ENCODE assay signal across 9 mouse cellular contexts in genomic region chr11:4636782-4637342, GRCm38 (mm10). TPM values are rescaled to one million over a fixed set of nuclear protein-coding genes. Genes with fewer than 3 reads are reported as not detected.
A peak's percentile ranks its signal among the peaks of the same experiment; 100 is the strongest.
DNase-seq lines count a peak whose midpoint lies in the region; ATAC-seq lines count a peak whose summit lies in the region.
"Had no signal": no experiment of that assay in that cellular context is flagged by ENCODE, and none has a peak within 500 bp of the region (broad histone marks: within the 10 kb centered on the region; RNA-seq: fewer than 3 reads in every experiment).

No protein-coding gene starts in this region.

- peak overlapping the region; percentile 83 for H3K4me2 ChIP-seq in forebrain, embryonic 13.5 days
- peak overlapping the region; percentile 92 for H3K4me2 ChIP-seq in liver, embryonic 12.5 days

- peak overlapping the region; percentile 88 for H3K4me3 ChIP-seq in forebrain, embryonic 13.5 days
- H3K4me3 ChIP-seq in liver, embryonic 12.5 days = peak overlapping the region; percentile 86

- no peak overlapping the region for H3K9ac ChIP-seq in forebrain, embryonic 13.5 days
- 0 out of 2 replicates have a peak overlapping the region, but pooled peaks have one; percentile 14 for H3K9ac ChIP-seq in liver, embryonic 12.5 days

- intact Hi-C loops in gastrocnemius, postnatal 36 days (cut with DNase I) = loop anchor here (5.0 kb wide), 1 partner anchor 35 kb away; no protein-coding TSS in a partner anchor

- peak; percentile 15 for DNase-seq in gastrocnemius, adult 18-20 months (ENCODE audit: low spot score)
- DNase-seq in gastrocnemius, postnatal 36 days = no peak
- DNase-seq in 3T3-L1 (ENCODE audit: low read depth, low spot score) = peak; percentile 55
- no peak for DNase-seq in adrenal gland, adult 8-10 months
- DNase-seq in layer of hippocampus, postnatal 14 days (ENCODE audit: low spot score in 2 of 2) = no peak
- no peak for DNase-seq in thymus, postnatal 10 days (ENCODE audit: low spot score in 2 of 2)

- H3K27me3 ChIP-seq in forebrain, embryonic 13.5 days = no peaks in the 10 kb centered on the region
- peaks cover 5% of the 10 kb centered on the region; the same call in 1 of the 2 replicates for H3K27me3 ChIP-seq in liver, embryonic 12.5 days (replicated peaks)

- 0 out of 2 replicates have a peak, but pooled peaks cover under 1% of the 10 kb centered on the region for H3K36me3 ChIP-seq in forebrain, embryonic 13.5 days (ENCODE audit: poor library complexity, severe bottlenecking)
- H3K36me3 ChIP-seq in liver, embryonic 12.5 days = peaks cover 19% of the 10 kb centered on the region

- peaks cover 14% of the 10 kb centered on the region for H3K4me1 ChIP-seq in forebrain, embryonic 13.5 days
- H3K4me1 ChIP-seq in liver, embryonic 12.5 days = peaks cover 55% of the 10 kb centered on the region

- no peaks in the 10 kb centered on the region for H3K9me3 ChIP-seq in forebrain, embryonic 13.5 days (replicated peaks)
- H3K9me3 ChIP-seq in liver, embryonic 12.5 days (replicated peaks) = no peaks in the 10 kb centered on the region

- WGBS in forebrain, embryonic 13.5 days = 61% methylated on average over 5 of the region's 5 CpGs
- 45% methylated on average over 5 of the region's 5 CpGs for WGBS in liver, embryonic 12.5 days (ENCODE audit: insufficient replicate concordance)

- no peak overlapping the region for H3K27ac ChIP-seq in forebrain, embryonic 13.5 days
- H3K27ac ChIP-seq in liver, embryonic 12.5 days = peak overlapping the region; percentile 76

- peak; percentile 25; the same call in 1 of the 2 replicates for ATAC-seq in forebrain, embryonic 13.5 days
- peak; percentile 27 for ATAC-seq in liver, embryonic 12.5 days

RNA-seq across cellular contexts. Expression of gene Ascc2, which starts 0.7 kb away (rescaled TPM):
- 10 to 100 TPM; 15.7 to 16.5 TPM for total RNA-seq in gastrocnemius, adult 18-20 months (2021)
- total RNA-seq in gastrocnemius, postnatal 36 days (2021) = 10 to 100 TPM; 13.3 to 16.1 TPM
- 25.2 and 27.3 TPM in 2 replicates for polyA plus RNA-seq in forebrain, embryonic 13.5 days (2015; fragmentation: Nextera tagmentation; extraction: Ambion mirVana)
- polyA plus RNA-seq in liver, embryonic 12.5 days (2016; fragmentation: Nextera tagmentation; extraction: Ambion mirVana) = 26.7 and 27.8 TPM in 2 replicates
- 10 to 100 TPM; 51.6 to 58.6 (median 54.9) TPM for total RNA-seq in adrenal gland, adult 8-10 months (2022)
- total RNA-seq in layer of hippocampus, postnatal 14 days (2021) = 10 to 100 TPM; 24.1 to 24.4 TPM

RNA-seq across cellular contexts. Expression of gene Gm11032, which starts 17.0 kb away (rescaled TPM):
- total RNA-seq in gastrocnemius, adult 18-20 months (2021) = not detected
- total RNA-seq in gastrocnemius, postnatal 36 days (2021) = not detected
- polyA plus RNA-seq in forebrain, embryonic 13.5 days (2015; fragmentation: Nextera tagmentation; extraction: Ambion mirVana) = not detected in 2 replicates
- not detected in 2 replicates for polyA plus RNA-seq in liver, embryonic 12.5 days (2016; fragmentation: Nextera tagmentation; extraction: Ambion mirVana)
- total RNA-seq in adrenal gland, adult 8-10 months (2022) = not detected
- total RNA-seq in layer of hippocampus, postnatal 14 days (2021) = not detected
- total RNA-seq: neutrophil, adult 5-6 weeks had no signal

RNA-seq across cellular contexts. Expression of gene Mtmr3, which starts 42.2 kb away (rescaled TPM):
- total RNA-seq in gastrocnemius, adult 18-20 months (2021) = 10 to 100 TPM; 45.1 to 51.2 TPM
- 10 to 100 TPM; 42.5 to 43.2 TPM for total RNA-seq in gastrocnemius, postnatal 36 days (2021)
- 32.2 and 36.0 TPM in 2 replicates for polyA plus RNA-seq in forebrain, embryonic 13.5 days (2015; fragmentation: Nextera tagmentation; extraction: Ambion mirVana)
- polyA plus RNA-seq in liver, embryonic 12.5 days (2016; fragmentation: Nextera tagmentation; extraction: Ambion mirVana) = 38.8 and 41.4 TPM in 2 replicates
- total RNA-seq in adrenal gland, adult 8-10 months (2022) = 10 to 100 TPM; 60.9 to 82.3 (median 74.2) TPM
- total RNA-seq in layer of hippocampus, postnatal 14 days (2021) = 10 to 100 TPM; 63.4 to 64.9 TPM

Comparison
In these comparisons a context has a peak if more than half of its experiments do, and no peak if none do; other contexts are left out.
1. DNase-seq: peak in gastrocnemius, adult 18-20 months (single experiment) and 3T3-L1 (single experiment); none in gastrocnemius, postnatal 36 days (0 of 2), adrenal gland, adult 8-10 months (single experiment), layer of hippocampus, postnatal 14 days (0 of 2) and thymus, postnatal 10 days (0 of 2).